Mouse (Mus musculus) heart, adult 2 months (tissue): ENCODE data around the gene Ippk.

Experiments
- CTCF ChIP-seq: fragments of 200-600 bp; IDR thresholded peaks from 2 replicates; pipeline ENCODE4 v1.8.1; 2022; ENCODE audit warnings: antibody characterized with exemption, mild to moderate bottlenecking, moderate library complexity
- POLR2A ChIP-seq: fragments of 200-500 bp; IDR thresholded peaks from 2 replicates; pipeline ENCODE4 v1.6.1; 2011; ENCODE audit warnings: mild to moderate bottlenecking, low read depth, low read length, control low read depth; ENCODE audit not compliant: insufficient read depth

- TF ChIP-seq POLR2A = 0 out of 2 replicates have a peak, but pooled peaks have one; percentile 25
- no peak for TF ChIP-seq CTCF
Measured at GRCm38 (mm10) chr13:49428042-49428675, 7.1 kb downstream of the Ippk start.
